Mouse (Mus musculus) adrenal gland, adult 18-20 months (tissue): ENCODE measurements around the gene Slc2a6. TPM values are rescaled to one million over a fixed set of nuclear protein-coding genes. Genes with fewer than 3 reads are reported as not detected.

Experiments
- DNase-seq, 2 experiments: peaks; one replicate each; pipeline ENCODE4 v3.0.0; 2021 to 2022; ENCODE audit warnings: low spot score in 2 of 2
- total RNA-seq, 2 experiments: library from RNA; stranded (reverse); gene quantifications; 1 replicate in 1 of 2; 2 replicates in 1 of 2; pipeline ENCODE4 v1.2.3; 2021

The Slc2a6 gene
- total RNA-seq, 2 experiments from 2014 or later, result 0.33 to 1.1 TPM

- no peak for DNase-seq
Measured at GRCm38 (mm10) chr2:27037008-27037407, 9.2 kb upstream of the Slc2a6 start.

GRCm38 (mm10) chr2:27036003-27036402, 8.2 kb upstream of the Slc2a6 start:
- no peak for DNase-seq

GRCm38 (mm10) chr2:27032361-27032760, 4.6 kb upstream of the Slc2a6 start:
- DNase-seq, result no peak

- DNase-seq, result no peak
Measured at GRCm38 (mm10) chr2:27028437-27029015, 728 bp upstream of the Slc2a6 start.

GRCm38 (mm10) chr2:27026857-27027617, 761 bp downstream of the Slc2a6 start:
- no peak for DNase-seq

GRCm38 (mm10) chr2:27026332-27026731, 1.5 kb downstream of the Slc2a6 start:
- DNase-seq, result no peak

DNA sequence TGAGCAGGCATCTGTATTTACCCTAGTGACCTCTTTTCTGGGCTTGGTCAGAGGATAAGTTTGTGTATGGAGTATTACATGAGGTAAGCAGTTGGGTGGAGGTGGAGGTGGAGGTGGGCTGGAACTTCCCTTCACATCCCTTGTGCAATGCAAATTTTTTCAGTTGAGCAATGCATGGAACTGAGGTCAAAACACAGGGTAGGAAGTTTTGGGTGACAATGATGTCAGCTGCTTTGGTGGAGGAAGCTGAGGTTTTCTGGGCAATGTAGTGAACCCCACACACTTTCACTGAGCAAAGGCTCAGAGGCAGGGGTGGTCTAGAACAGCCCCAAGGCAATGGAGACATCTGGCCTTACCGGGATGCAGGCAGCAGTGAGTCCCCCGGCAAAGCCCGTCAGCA, 2.3 kb downstream of the Slc2a6 start:
- no peak for DNase-seq

GRCm38 (mm10) chr2:27024136-27024535, 3.7 kb downstream of the Slc2a6 start:
- no peak for DNase-seq

DNA sequence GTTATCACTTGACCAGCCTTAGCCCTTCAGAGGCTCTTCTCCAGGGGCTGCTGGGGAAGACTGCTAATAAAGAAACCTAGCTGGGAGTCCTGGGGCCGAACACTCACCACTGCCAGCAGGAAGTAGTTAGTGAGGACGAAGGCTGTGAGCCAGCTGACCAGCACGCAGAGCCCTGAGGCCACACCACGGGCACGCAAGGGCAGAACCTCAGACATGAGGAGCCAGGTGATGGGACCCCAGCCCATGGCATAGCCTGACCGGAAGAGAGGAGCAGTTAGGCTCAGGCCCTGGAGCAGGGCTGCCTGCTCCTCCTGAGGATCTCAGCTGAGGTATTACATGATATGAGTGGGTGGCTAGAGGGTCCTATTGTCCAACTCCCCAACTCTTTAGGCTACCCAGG, 5.2 kb downstream of the Slc2a6 start:
- DNase-seq, result no peak

DNA sequence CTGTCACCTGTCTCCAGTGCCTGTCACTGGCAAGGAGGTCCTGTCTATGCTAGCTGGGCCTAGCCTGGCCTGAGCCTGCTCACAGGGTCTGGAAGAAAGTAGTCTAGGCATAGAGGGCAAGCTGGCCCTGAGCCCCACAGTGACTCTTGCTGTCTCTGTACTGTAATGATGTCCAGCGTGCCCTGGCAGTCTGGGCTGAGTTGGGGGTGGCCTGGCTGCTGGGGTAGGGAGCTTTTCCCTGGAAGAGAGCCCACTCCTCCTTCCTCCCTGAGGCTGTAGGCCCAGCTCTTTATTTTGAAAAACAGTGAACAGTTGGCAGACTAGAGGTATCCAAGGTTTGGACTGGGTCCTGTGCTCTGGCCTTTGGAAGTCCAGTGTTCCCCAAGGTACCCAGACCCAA, 6.7 kb downstream of the Slc2a6 start:
- no peak for DNase-seq

DNA sequence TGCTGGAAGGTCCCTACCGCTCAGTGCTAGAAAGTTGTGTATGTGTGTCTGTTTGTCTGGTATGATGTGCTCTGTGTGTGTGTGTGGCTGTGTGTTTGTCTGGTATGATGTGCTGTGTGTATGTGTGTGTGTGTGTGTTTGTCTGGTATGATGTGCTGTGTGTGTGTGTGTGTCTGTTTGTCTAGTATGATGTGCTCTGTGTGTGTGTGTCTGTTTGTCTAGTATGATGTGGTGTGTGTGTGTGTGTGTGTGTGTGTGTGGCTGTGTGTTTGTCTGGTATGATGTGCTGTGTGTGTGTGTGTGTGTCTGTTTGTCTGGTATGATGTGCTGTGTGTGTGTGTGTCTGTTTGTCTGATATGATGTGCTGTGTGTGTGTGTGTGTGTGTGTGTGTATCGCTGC, 8.3 kb downstream of the Slc2a6 start:
- no peak for DNase-seq

DNA sequence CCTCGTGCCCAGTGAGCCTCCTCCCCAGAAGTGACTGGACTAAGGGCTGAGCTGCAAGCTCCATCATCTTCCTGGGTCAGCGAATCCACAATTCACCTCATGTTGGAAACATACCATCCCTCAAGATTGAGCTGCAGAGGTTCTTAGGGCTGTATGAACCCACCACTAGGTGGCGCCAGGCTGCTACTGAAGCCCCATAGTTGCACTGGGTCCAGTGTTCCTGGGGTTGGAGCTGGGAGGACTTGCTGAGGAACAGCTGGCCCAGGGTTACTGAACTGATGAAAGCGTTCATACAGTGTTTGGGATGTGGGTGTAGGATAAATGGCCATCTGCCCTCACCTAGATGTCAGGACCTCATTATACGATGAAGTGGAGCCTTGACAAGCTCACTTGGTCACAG, 10.0 kb downstream of the Slc2a6 start:
- peak; percentile 67 to 76 for DNase-seq

DNA sequence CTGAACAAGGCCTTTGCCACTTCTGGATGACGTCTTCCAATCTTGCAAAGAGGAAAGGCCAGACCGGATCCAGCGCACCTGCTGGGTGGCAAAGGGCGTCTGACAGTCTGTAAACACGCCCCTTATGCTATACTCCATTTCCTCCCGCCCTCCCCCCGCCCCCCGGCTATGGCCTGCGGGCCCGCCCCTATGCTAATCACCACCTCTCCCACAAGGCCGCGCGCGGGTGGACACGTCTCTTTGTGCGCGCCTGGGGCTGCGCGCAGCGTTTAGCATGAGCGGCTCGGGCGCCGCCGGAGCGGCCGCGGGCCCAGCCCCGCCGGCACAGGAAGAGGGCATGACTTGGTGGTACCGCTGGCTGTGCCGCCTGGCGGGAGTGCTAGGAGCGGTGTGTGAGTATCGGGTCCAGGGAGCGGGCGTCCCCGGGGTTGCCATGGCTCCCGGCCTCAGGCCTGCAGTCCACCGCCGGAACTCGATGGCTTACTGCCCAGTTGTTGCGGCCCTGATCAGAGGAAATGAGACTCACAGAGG, 18.0 kb downstream of the Slc2a6 start, which contains the start of gene Cacfd1:
Gene Cacfd1 (plus strand): TSS at position 213 of the 531 bp plus-strand sequence.
- DNase-seq, result peak; percentile 84 to 86

- no peak for DNase-seq
Measured at GRCm38 (mm10) chr2:27007701-27008100, 20.1 kb downstream of the Slc2a6 start.

DNA sequence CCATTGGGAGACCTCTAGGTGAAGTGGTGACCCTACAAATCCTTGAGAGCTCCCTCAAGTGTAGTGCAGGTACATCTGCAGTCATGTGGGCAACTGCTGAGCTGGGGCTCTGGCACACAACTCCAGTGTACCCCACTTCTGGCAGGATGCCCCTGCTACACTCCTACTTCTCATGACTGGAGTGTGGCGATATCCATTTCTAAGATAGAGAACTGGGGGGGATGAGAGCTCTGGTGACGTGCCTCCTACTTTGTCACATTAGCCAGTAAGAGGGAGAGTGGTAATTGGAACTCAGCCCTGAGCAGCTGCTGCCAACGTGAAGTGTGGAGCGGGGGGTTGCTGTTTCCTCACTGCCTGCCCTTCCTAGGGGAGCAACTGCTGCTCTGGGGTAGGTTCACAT, 21.5 kb downstream of the Slc2a6 start:
- no peak for DNase-seq

- no peak for DNase-seq
Measured at GRCm38 (mm10) chr2:26997993-26998392, 29.8 kb downstream of the Slc2a6 start.

GRCm38 (mm10) chr2:26997498-26997897, 30.3 kb downstream of the Slc2a6 start:
- no peak for DNase-seq

- DNase-seq, result no peak
Measured at GRCm38 (mm10) chr2:26993936-26994335, 33.9 kb downstream of the Slc2a6 start.

DNA sequence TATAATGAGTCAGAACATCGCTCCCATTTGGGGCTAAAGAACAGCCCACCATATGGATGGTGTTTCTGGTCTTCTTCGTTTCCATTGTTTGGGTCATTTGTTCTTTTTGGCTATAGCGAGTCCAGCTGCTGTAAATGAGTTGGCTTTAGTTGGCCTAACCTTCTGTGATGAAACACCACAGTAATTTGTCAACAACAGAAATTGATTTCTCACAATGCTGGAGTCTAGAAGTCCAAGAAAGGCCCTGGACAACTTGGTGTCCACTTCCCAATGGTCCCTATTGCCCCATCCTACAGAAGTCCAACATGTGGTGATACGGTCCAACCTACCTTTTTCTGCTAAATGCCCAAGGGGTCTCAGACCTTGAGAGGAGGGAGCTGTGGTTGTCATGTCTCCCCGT, 43.2 kb downstream of the Slc2a6 start:
- DNase-seq, result no peak

- no peak for DNase-seq
Measured at GRCm38 (mm10) chr2:26984179-26984578, 43.6 kb downstream of the Slc2a6 start.

DNA sequence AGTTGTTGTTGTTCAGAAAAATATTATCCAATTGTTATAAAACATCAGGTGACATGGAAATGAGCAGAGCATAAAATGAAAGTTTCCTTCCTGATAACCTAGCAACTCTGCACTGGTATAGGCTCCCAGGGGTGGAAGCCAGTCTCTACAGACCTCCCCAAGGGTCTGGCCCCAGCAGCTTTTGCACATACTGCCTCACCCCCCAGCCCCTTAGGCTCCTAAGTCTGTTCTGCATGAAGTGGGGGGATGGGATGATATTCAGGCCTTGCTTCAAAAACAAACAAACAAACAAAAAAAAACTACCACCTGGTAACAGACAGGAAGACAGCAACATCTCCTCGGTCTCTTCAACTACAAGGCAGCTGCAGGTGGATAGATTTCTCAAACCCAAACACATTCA, 47.4 kb downstream of the Slc2a6 start:
- DNase-seq, result no peak

- no peak for DNase-seq
Measured at GRCm38 (mm10) chr2:26973960-26974359, 53.8 kb downstream of the Slc2a6 start.

DNA sequence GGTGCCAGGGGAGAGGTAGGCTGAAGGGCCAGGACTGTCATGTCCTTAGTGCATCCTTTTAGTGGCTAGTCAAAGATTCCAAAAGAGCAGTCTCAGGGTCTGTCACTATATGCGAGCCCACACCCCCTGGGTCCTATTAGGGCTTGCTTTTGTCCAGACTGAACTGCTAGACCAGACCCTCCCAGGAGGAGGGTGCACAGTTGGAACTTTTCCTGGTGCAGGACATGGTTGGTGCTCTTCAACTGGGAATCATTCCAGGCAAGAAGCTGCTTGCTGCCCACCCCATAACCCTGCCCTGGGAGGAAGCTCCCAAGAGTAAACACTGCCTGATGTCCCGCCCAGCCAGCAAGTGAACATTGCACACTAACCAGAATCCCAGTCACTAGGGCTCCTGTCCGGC, 54.7 kb downstream of the Slc2a6 start, which contains the start of gene Adamts13:
Gene Adamts13 (plus strand): TSS at position 301 of the 400 bp plus-strand sequence.
- no peak for DNase-seq
